Mouse (Mus musculus): ENCODE results near the gene Sirt7. TPM values are rescaled to one million over a fixed set of nuclear protein-coding genes. Genes with fewer than 3 reads are reported as not detected.

The Sirt7 gene
- polyA plus RNA-seq, 1 experiment: 10.8 TPM

GRCm38 (mm10) chr11:120658876-120659410 lies 33.9 kb upstream of the Sirt7 start:
- peak; percentile 93 for TF ChIP-seq CTCF (IDR thresholded peaks at IDR 0.05; ENCODE audit: low read depth, low read length)
- TF ChIP-seq POLR2A (IDR thresholded peaks at IDR 0.05; ENCODE audit: insufficient read depth, low read length): no peak
- 0 out of 2 replicates have a peak, but pooled peaks have one; percentile 33 for TF ChIP-seq EP300 (IDR thresholded peaks at IDR 0.05; ENCODE audit: insufficient read depth, low read depth, low read length)
- peaks cover 3% of the 10 kb centered on the region; the same call in 1 of the 2 replicates for H3K27me3 ChIP-seq (ENCODE audit: control insufficient read depth, insufficient read depth, low read length, poor library complexity, severe bottlenecking)
- peaks cover 2% of the 10 kb centered on the region for H3K4me1 ChIP-seq (ENCODE audit: control insufficient read depth, insufficient read depth, low read length)
- no peak overlapping the region for H3K9ac ChIP-seq (ENCODE audit: low read depth, poor library complexity, severe bottlenecking)
- no peaks in the 10 kb centered on the region for H3K9me3 ChIP-seq (replicated peaks; ENCODE audit: control insufficient read depth, insufficient read depth, low read length, poor library complexity, severe bottlenecking)
- H3K27ac ChIP-seq (ENCODE audit: insufficient read depth, low read length): no peak overlapping the region
- no peaks in the 10 kb centered on the region for H3K36me3 ChIP-seq (ENCODE audit: control insufficient read depth, insufficient read depth, low read length, poor library complexity, severe bottlenecking)
- H3K4me3 ChIP-seq (ENCODE audit: low read depth, low read length): peak overlapping the region; percentile 87; the same call in 1 of the 2 replicates

GRCm38 (mm10) chr11:120657301-120657700 lies 32.3 kb upstream of the Sirt7 start:
- H3K4me3 ChIP-seq (ENCODE audit: low read depth, low read length): no peak overlapping the region
- peaks cover 3% of the 10 kb centered on the region; the same call in 1 of the 2 replicates for H3K27me3 ChIP-seq (ENCODE audit: control insufficient read depth, insufficient read depth, low read length, poor library complexity, severe bottlenecking)
- no peak overlapping the region for H3K27ac ChIP-seq (ENCODE audit: insufficient read depth, low read length)
- peaks cover 2% of the 10 kb centered on the region for H3K4me1 ChIP-seq (ENCODE audit: control insufficient read depth, insufficient read depth, low read length)
- H3K9ac ChIP-seq (ENCODE audit: low read depth, poor library complexity, severe bottlenecking): no peak overlapping the region
- TF ChIP-seq POLR2A (IDR thresholded peaks at IDR 0.05; ENCODE audit: insufficient read depth, low read length) (no peak), CTCF (IDR thresholded peaks at IDR 0.05; ENCODE audit: low read depth, low read length) (no peak), EP300 (IDR thresholded peaks at IDR 0.05; ENCODE audit: insufficient read depth, low read depth, low read length) (no peak)
- H3K9me3 ChIP-seq (replicated peaks; ENCODE audit: control insufficient read depth, insufficient read depth, low read length, poor library complexity, severe bottlenecking): no peaks in the 10 kb centered on the region
- no peaks in the 10 kb centered on the region for H3K36me3 ChIP-seq (ENCODE audit: control insufficient read depth, insufficient read depth, low read length, poor library complexity, severe bottlenecking)

GRCm38 (mm10) chr11:120654741-120655140 lies 29.7 kb upstream of the Sirt7 start:
- Histone ChIP-seq H3K27me3 (ENCODE audit: control insufficient read depth, insufficient read depth, low read length, poor library complexity, severe bottlenecking) (no peaks in the 10 kb centered on the region), H3K9me3 (replicated peaks; ENCODE audit: control insufficient read depth, insufficient read depth, low read length, poor library complexity, severe bottlenecking) (no peaks in the 10 kb centered on the region), H3K9ac (ENCODE audit: low read depth, poor library complexity, severe bottlenecking) (no peak overlapping the region), H3K4me3 (ENCODE audit: low read depth, low read length) (no peak overlapping the region), H3K4me1 (ENCODE audit: control insufficient read depth, insufficient read depth, low read length) (no peaks in the 10 kb centered on the region), H3K27ac (ENCODE audit: insufficient read depth, low read length) (no peak overlapping the region), H3K36me3 (ENCODE audit: control insufficient read depth, insufficient read depth, low read length, poor library complexity, severe bottlenecking) (no peaks in the 10 kb centered on the region)
- TF ChIP-seq EP300 (IDR thresholded peaks at IDR 0.05; ENCODE audit: insufficient read depth, low read depth, low read length) (no peak), POLR2A (IDR thresholded peaks at IDR 0.05; ENCODE audit: insufficient read depth, low read length) (no peak), CTCF (IDR thresholded peaks at IDR 0.05; ENCODE audit: low read depth, low read length) (no peak)

GRCm38 (mm10) chr11:120651872-120652271 lies 26.8 kb upstream of the Sirt7 start:
- Histone ChIP-seq H3K4me1 (ENCODE audit: control insufficient read depth, insufficient read depth, low read length) (no peaks in the 10 kb centered on the region), H3K9me3 (replicated peaks; ENCODE audit: control insufficient read depth, insufficient read depth, low read length, poor library complexity, severe bottlenecking) (no peaks in the 10 kb centered on the region), H3K9ac (ENCODE audit: low read depth, poor library complexity, severe bottlenecking) (no peak overlapping the region), H3K27me3 (ENCODE audit: control insufficient read depth, insufficient read depth, low read length, poor library complexity, severe bottlenecking) (no peaks in the 10 kb centered on the region), H3K36me3 (ENCODE audit: control insufficient read depth, insufficient read depth, low read length, poor library complexity, severe bottlenecking) (no peaks in the 10 kb centered on the region), H3K27ac (ENCODE audit: insufficient read depth, low read length) (no peak overlapping the region), H3K4me3 (ENCODE audit: low read depth, low read length) (no peak overlapping the region)
- TF ChIP-seq POLR2A (IDR thresholded peaks at IDR 0.05; ENCODE audit: insufficient read depth, low read length) (no peak), CTCF (IDR thresholded peaks at IDR 0.05; ENCODE audit: low read depth, low read length) (peak; percentile 46), EP300 (IDR thresholded peaks at IDR 0.05; ENCODE audit: insufficient read depth, low read depth, low read length) (no peak)

- H3K4me1 ChIP-seq (ENCODE audit: control insufficient read depth, insufficient read depth, low read length): no peaks in the 10 kb centered on the region
- H3K4me3 ChIP-seq (ENCODE audit: low read depth, low read length): peak within 1 kb of the TSS; percentile 53
- no peaks in the 10 kb centered on the region for H3K9me3 ChIP-seq (replicated peaks; ENCODE audit: control insufficient read depth, insufficient read depth, low read length, poor library complexity, severe bottlenecking)
- no peak for TF ChIP-seq CTCF (IDR thresholded peaks at IDR 0.05; ENCODE audit: low read depth, low read length)
- peak; percentile 68; the same call in 1 of the 2 replicates for TF ChIP-seq EP300 (IDR thresholded peaks at IDR 0.05; ENCODE audit: insufficient read depth, low read depth, low read length)
- no peaks in the 10 kb centered on the region for H3K27me3 ChIP-seq (ENCODE audit: control insufficient read depth, insufficient read depth, low read length, poor library complexity, severe bottlenecking)
- no peak within 1 kb of the TSS for H3K9ac ChIP-seq (ENCODE audit: low read depth, poor library complexity, severe bottlenecking)
- H3K27ac ChIP-seq (ENCODE audit: insufficient read depth, low read length): no peak within 1 kb of the TSS
- no peaks in the 10 kb centered on the region for H3K36me3 ChIP-seq (ENCODE audit: control insufficient read depth, insufficient read depth, low read length, poor library complexity, severe bottlenecking)
Measured at GRCm38 (mm10) chr11:120648001-120648476, 23.0 kb upstream of the Sirt7 start, which contains the start of gene Myadml2. Gene Myadml2 (minus strand): TSS chr11:120648158.

- Histone ChIP-seq H3K27me3 (ENCODE audit: control insufficient read depth, insufficient read depth, low read length, poor library complexity, severe bottlenecking) (no peaks in the 10 kb centered on the region), H3K9ac (ENCODE audit: low read depth, poor library complexity, severe bottlenecking) (no peak overlapping the region), H3K36me3 (ENCODE audit: control insufficient read depth, insufficient read depth, low read length, poor library complexity, severe bottlenecking) (no peaks in the 10 kb centered on the region), H3K4me3 (ENCODE audit: low read depth, low read length) (peak overlapping the region; percentile 53), H3K27ac (ENCODE audit: insufficient read depth, low read length) (no peak overlapping the region), H3K4me1 (ENCODE audit: control insufficient read depth, insufficient read depth, low read length) (peaks cover 4% of the 10 kb centered on the region), H3K9me3 (replicated peaks; ENCODE audit: control insufficient read depth, insufficient read depth, low read length, poor library complexity, severe bottlenecking) (no peaks in the 10 kb centered on the region)
- TF ChIP-seq CTCF (IDR thresholded peaks at IDR 0.05; ENCODE audit: low read depth, low read length): no peak
- no peak for TF ChIP-seq POLR2A (IDR thresholded peaks at IDR 0.05; ENCODE audit: insufficient read depth, low read length)
- no peak for TF ChIP-seq EP300 (IDR thresholded peaks at IDR 0.05; ENCODE audit: insufficient read depth, low read depth, low read length)
Measured at GRCm38 (mm10) chr11:120647047-120647830, 22.2 kb upstream of the Sirt7 start.
